Mouse (Mus musculus) heart, adult 18-20 months (tissue): Measurements from ENCODE around the gene Prss30. TPM values are rescaled to one million over a fixed set of nuclear protein-coding genes. Genes with fewer than 3 reads are reported as not detected.

Experiments
- DNase-seq, 2 experiments: peaks; one replicate each; pipeline ENCODE4 v3.0.0; 2021 to 2022; ENCODE audit warnings: mixed read lengths in 1 of 2
- long read RNA-seq, 2 experiments: library from polyadenylated mRNA; stranded (forward); transcript quantifications; one replicate each; pipeline ENCODE4 v2.0.0; 2021
- total RNA-seq, 2 experiments: library from RNA; stranded (reverse); gene quantifications; 2 replicates each; pipeline ENCODE4 v1.2.3; 2021

Gene Prss30
- not detected for total RNA-seq
- long read RNA-seq, experiment 1: 0 reads
- long read RNA-seq, experiment 2: 0 reads

DNA sequence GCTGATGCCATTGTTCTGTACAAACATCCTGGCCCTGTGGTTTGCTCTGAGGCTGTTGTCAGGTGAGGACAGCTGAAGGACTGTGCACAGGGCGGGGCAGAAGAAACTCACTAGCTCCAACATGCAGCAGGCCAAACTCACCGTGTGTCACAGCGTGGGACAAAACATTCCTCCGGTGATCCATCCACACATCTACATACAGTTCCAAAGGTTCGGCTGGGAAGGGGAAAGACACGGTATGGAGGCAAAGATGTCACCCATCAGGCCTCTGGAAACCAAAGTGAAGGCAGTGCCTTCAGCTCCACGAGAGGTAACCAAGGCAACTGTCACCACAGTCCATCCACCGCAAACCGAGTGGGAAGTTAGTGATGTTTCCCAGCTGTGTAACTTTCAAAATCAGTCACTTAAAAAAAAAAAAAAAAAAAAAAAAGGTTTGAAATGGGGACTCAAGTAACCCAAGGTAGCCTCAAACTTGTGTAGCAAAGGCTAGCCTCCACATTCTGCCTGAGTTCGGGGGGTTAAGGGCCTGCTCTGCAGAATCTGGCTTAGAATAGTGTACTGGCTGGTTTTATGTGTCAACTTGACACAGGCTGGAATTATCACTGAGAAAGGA, at the start of gene Prss30:
Prss30 (minus strand) TSS at position 270 of the 613 bp plus-strand sequence.
- no peak for DNase-seq

DNA sequence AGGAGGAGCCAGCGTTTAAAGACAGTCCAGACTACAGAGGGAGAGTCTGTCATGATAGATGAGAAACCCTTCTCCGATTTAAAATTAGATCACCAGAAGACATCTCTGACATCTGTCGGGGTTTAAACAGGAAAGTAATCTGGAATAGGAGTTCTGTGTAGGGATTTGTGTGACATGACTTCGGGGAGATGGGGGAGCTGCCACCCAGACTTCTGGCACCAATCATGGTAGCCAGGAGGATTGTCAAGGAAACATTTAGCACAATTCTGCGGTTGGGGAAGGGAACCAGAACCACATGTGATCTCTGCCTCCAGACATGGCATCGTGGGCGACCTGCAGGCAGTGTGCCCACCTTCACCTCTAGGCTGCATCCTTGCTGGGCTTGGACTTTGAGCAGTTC, 49.1 kb upstream of the Prss30 start:
- DNase-seq: no peak

DNA sequence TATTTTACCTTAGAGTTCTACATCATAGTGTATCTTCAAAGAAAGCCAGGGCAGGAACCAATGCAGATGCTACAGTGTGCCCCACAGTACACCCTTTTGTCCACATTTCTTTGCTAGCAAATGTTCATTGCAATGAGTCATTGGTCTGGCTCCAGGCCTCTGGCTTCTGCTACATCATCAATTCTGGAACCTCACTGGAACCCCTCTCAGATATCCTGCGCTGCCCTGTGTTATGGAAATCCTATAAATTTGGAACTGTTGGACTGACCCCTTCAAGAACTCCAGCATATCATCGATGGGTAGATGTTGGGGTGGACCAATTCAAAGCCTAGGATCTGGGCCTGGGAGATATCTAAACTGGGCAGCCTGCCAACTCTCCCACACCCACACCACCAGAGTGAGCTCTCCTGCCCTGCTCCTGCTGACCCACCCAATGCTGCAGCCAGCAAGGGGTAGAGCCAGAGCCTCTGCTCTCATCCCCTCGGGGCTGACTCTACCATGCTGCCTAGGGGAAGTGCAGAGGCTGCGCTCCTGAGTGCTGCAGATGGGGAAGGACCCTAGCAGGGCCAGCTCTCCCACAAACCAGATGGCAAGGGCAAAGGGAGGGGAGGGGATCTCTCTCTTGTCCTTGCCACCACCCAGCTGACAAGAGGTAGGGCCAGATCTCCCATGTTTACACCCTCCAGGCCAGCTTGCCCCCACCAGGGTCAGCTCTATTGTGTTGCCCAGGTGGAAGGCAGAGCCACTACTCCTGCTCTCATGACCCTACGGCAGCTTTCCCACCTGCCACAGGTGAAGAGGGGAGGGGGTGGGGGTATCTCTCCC, 41.2 kb upstream of the Prss30 start:
- peak in 1 of 2 experiments; percentile 27 for DNase-seq

DNA sequence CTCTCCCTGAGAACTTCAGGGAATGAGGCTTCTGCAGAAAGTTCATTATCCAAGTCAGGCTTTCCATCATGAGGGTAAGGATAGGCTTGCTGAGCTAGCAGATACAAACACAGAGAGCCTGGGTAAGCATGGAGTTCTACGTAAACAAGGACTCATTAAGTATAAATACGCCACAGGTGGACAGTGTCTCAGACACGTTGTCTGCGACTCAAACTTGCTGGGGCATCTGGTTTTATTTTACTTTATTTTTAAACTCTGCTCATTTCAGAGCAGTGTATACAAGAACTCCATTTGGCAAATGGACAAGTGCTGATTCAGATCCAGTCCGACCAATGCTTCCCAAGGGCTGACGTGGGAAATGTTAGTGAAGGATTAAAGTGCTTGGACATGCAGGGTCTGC, 40.3 kb upstream of the Prss30 start:
- DNase-seq: no peak

DNA sequence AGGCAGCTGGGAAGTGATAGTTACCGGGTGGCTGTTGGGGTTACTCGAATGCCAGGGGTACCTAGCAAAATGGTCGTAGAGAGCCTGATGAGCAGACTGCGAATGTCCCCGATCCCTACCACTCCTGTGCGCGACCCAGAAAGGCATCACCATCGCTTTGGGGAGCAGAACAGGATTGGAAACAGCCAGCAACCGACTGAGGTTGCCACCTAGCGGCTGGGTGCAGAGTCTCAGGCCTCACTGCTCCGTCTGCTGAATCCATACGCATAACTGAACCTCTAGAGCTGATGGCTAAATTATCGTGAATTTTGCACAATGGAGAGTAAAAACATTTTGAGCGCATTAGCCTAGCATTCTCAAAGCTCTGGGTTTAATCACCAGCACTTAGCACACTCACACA, 35.4 kb upstream of the Prss30 start:
- peak; percentile 18 to 32 for DNase-seq

DNA sequence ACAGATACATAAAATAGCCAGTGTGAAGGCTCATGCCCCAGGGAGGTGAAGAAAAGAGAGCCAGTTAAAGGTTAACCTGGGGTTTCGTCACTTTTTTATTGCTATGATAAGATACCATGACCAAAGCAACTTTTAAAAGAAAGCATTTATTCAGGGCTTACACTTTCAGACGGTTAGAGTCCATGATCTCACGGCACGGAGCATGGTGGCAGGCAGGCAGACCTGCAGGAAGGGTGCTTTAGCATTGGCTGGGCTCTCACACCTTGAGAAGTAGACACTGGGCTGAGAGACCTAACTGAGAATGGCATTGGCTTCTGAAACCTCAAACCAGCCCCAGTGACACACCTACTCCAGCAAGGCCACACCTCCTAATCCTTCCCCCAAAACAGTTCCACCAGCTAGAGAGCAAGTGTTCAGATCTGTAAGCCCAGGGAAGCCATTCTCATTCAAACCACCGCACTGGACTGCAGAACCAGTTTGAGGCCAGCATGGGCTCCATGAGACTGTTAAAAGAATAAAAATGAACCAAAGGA, 34.1 kb upstream of the Prss30 start:
- no peak for DNase-seq

DNA sequence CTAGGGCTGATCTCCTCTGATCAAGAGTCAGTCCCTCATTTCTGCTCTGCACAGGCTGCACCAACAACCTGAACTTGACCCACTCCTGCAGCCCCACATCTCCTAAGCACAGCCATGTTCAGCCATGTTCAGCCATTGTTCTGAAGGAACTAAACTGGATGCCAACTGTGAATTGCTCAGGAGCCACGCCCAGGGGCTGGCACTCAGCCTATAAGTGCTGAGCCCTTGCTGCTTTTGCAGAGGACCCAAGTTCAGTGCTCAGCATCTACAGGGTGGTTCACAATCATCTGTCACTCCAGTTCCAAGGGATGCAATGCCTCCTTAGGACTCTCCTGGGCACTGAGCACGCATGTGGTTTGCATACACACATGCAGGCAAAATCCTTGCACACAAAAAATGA, 32.6 kb upstream of the Prss30 start:
- no peak for DNase-seq

DNA sequence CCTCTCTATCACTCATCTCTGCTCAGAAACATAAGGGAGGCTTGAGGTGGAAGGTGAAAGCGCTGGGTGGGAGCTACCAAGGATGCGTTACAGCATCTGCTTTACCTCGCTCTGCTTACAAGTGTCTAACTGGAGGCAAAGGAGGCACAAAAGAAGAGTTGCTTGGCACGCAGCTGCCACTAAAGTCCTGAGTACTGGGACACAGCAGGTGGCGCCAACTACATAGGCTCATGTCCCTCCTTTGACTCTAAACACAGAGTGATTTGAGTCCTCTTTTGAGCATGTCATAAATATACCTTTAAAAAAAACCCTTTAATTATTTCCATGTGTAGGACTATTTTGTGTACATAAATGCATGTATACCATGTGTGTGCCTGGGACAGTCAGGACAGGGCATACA, 29.3 kb upstream of the Prss30 start:
- no peak for DNase-seq

DNA sequence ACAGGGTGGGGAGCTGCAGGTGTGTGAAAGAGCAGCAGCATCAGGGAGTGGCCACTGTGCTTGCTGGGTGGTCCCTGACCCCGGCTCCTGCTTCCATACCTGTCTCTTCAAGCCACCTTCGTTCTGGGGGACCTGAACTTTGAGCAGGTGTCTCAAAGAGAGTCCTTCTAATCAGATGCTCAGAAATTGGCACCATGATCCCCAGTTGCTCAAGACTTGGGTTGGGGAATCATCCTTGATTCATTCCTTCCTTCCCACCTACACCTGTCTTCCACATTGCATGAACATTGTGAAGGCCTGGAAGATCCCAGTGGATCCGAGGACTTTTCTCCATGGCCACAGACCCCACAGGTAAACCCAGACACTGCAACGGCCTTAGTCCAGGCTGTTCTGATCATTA, 27.7 kb upstream of the Prss30 start:
- DNase-seq: no peak

DNA sequence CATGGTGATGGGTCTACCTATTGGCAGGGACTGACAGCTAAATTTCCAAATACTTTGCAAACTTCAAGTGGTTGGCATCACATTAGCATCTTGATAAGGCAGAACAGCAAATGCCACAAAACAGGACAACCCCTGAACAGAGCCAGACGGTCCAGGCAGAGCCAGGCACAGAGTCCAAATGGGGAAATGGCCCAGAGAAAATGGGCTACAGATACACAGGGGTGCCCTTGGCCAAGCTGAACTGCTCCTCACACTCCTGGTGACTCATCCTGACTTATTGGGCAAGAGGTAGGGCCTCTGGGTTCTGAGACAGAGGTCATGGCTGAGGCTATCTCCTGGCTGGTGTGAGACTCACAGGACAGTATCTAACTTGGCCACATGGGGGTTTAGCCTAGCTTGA, 27.0 kb upstream of the Prss30 start:
- peak; percentile 15 to 26 for DNase-seq

DNA sequence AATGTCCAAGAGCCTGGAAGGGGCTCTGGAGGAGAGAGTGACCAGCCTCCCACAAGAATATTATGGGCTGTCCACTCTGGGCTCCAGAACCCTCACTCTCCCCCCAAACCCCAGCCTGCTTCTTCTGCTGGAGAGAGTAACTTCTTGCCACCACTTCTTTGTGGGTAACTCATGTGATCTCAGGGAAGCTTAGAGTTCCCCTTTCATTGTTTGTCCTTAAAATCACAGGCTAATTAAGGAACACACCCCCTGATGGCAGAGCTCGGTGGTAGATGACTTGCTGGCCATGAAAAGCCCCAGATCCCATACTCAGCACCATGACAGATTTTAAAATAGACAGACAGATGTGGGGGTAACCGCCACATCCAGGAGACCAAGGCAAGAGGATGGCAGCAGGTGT, 26.6 kb upstream of the Prss30 start:
- peak in 1 of 2 experiments; percentile 28 for DNase-seq

DNA sequence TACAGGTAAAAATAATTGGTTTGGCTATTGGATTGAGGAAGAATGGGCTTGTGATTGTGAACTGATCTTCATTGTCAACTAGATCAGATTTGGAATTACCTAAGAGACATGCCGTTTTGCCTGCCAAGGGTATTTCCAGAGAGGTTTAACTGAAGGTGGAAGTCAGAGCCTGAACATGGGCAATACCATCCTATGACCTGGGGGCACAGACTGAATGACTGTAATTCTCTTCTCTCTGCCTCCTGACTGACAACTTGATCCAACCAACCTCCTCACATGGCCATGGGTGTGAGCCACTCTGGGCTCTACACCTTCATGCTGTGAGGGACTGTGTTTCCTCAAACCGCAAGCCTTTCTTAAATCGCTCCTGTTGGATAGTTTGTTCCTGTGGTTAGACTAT, 24.7 kb upstream of the Prss30 start:
- no peak for DNase-seq

DNA sequence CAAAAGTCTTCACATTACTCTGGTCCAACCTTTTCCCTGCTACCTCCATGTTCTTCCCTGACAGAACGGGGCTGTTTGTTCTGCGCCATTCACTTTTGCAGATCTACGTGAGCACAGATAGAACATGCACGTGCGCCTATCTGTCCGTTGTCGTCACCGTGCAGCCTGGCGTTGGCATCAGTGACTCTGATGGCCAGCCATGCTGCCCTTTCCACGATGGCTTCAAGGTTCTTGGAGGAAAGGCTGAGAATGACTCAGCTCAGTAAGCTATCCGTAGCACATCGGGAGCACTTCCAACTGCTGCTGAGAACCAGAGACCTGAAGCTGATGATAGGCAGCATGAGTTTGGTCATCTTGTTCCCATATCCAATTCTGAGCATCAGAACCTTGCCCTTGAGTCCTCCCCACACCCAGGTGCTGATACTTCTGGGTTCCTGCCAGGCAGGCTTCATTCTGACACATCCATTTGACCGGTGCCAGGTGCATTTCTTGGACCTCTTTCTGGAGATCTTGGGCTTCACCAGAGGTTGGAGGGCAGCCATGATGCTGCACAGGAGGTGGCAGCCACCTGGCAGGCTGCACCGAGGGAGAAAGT, 23.8 kb upstream of the Prss30 start:
- DNase-seq: no peak

DNA sequence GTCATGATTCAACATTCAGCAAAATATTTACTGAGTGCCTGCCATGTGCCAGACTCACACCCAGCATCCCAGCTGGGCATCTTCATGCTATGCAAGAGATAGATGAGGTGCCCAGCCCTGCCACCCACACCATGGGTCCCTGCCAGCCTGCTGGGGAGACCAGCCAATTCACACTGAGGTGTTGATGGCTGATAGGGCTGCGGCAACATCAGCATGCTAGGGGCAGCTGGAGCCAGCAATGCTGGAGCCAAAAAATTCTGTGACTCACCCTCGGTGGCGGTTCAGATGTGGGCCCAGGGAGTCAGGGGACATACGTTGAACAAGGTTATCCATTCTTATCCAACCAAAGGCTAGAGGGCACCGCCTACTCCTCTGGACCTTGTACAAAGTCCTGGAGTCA, 20.0 kb upstream of the Prss30 start:
- DNase-seq: peak; percentile 80 to 85

DNA sequence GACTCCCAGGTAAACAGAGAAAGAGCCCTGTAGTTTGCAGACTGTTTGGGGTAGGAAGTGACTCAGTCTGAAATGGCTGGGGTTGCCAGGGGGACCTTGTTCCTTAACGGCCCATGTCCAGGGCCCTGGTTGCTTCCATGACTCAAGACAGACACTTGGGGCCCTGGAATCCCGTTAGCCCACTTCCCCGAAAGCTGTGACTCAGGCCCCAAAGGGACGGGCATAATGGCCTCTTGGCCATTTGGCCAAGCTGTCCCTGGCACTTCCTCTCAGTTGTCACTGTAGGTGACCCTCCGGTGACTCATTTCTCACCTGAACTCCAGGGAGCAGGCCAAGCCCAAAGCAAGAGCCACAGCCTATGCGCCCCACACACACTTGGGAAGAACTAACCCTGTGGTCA, 18.0 kb upstream of the Prss30 start:
- no peak for DNase-seq

DNA sequence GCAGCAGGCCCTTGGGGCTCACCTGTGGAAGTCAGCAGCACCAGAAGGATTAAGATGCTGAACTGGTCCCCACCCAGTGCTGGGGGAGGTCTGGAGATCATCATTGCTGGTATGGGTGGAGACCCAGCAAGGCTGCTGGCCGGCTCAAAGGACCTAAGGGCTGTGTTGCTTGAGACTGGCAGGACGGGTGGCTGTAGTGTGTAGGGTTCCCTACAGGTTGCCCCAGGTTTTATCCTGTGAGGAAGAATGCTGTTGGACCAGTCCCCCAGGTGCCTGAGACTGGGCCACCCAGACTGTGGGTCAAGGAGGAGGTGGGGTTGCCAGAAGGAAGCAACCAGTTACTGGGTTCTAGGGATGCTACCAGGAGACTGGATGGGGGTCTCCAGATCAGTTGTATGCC, 17.5 kb upstream of the Prss30 start, which contains the start of gene Prss22:
Prss22 (minus strand) TSS at position 200 of the 400 bp plus-strand sequence.
- DNase-seq: no peak

DNA sequence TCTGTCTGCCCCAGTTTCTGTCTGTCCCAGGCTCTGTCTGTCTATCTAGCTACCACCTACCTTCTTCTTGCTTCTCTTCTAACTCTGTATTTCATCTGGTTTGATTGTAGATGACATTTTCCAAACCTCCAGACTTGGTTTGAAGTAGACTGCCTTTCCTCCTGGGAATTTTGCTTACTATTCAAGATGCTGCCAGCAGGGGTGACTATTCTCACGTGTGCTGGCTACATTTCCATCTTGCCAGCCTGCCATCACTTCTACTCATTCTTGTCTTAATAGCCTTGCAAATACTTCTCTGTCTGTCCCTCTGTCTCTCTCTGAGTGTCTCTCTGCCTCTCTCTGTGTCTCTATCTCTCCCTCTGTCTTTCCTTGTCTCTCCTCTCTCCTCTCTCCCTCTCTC, 15.1 kb upstream of the Prss30 start:
- no peak for DNase-seq

DNA sequence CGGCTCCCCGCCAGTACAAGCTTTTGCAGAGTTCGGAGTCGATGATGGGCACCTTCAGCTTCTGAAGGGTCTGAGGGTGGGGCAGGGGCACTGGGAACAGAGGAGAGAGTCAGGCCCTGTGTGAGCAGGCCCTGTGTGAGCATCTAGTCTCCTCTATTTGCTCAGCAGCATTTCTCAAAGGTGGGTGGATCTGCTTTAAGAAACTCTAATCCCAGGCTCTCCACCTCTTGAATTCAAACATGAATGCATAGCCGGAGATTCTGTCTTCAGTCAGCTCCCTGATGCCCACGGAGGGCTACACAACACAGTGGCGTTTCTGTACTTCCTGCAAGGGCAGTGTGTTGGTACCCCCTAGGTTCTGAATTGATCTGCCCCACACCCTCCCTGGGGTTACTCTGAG, 14.3 kb upstream of the Prss30 start:
- no peak for DNase-seq

DNA sequence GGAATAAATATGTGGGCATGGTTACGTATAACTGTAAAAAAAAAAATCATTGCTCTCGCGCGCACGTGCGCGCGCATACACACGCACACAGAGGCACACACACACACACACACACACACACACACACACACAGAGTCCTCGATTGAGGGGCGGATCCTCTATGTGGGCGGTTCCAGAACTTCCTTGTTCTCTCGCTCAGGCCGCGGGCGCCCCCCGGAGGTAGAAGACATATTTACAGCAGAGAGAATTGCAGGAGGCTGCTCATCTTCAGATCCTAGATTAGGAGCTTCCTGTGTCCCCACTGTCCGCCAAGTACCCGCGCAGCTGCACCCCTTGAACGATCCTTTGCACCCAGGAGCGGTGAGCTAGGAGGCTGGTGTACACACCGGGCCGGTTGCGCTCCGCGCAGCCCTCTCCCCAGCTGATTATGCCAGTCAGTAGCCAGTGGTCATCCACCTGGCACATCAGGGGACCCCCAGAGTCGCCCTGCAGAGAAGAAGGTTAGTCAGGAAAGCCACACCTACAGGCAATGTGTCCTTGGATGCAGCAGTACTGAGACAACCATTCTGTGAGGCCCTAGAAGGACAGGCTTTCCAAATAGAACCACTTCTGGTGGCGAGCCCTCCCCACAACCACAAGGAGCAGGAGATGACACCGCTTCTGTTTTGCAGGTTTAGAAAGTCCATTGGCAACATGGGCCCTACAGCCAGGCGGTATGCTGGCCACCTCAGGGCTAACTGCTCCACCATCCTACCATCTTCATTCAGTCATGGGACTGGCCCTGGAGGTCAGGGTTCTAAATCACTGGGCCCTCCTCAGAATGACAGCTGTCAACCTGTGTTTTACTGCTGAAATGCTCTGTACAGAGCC, 13.4 kb upstream of the Prss30 start:
- peak; percentile 83 to 91 for DNase-seq

DNA sequence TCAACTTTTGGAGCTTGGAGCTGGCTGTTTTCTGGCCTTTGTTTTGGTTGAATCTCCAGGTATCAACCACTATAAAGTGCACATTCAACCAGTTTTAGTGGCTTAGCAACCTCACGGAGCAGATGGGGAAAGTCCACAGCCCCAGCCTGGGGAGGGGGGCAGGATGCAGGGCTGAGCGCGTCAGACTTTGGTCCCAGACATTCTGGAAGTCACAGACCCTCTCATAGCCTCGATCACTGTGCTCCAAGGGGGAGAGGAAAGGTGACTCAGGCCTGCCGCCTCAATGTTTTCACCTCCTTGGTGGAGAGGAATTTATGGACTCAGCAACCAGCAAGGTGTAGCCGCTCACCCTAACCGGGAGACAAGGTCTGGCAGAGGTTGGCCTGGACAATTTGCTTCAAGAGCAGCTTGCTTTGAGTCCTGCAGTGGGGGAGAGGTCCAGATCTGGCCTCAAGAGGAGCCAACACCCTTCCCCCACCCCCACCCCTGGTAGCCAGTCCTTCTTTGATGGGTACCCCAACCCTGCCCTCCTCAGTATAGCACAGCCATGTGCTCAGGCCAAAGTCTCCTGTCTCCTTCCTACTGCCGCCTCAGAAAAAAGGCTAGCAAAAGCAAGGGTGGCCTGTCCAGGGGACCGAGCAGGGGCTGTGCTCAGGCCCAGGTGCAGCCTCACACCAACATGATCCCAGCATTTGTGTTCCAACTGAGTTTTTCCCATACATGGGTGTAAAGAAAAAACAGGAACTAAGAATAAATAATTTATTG, 12.6 kb upstream of the Prss30 start:
- DNase-seq: no peak

DNA sequence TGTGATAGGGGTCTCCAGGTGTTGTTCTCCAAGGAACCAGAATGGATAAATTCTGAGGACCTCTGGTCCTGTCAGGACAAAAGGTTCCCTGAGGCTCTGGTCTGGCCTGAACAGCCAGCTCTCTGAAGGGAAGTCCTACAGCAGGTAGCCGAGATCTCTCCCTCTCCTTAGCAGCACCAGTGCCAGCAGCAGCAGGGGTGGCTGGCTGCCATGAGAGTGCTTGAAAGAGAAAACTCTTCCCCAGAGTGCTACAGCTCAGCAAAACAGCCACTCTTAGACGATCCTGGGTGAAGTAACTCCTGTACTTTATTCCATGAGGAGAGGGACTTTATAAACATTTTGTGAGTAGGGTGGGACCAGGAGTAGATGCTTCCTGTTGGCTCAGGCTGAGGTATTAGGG, 9.4 kb upstream of the Prss30 start:
- no peak for DNase-seq
